Mouse (Mus musculus) spleen, postnatal 10 days (tissue): ENCODE data around the gene Saxo2.
A peak's percentile ranks its signal among the peaks of the same experiment; 100 is the strongest.

ENCODE experiments used
- DNase-seq, 2 experiments: peaks; one replicate each; pipeline ENCODE4 v3.0.0; 2021 to 2022; ENCODE audit warnings: low spot score in 2 of 2

Gene Saxo2

GRCm38 (mm10) chr7:82648353-82649080 is at the start of gene Saxo2, which contains the start of gene Efl1:
Gene Saxo2 (minus strand): TSS chr7:82648528.
Gene Efl1 (plus strand): TSS chr7:82648614.
- DNase-seq = peak; percentile 87 to 98

DNA sequence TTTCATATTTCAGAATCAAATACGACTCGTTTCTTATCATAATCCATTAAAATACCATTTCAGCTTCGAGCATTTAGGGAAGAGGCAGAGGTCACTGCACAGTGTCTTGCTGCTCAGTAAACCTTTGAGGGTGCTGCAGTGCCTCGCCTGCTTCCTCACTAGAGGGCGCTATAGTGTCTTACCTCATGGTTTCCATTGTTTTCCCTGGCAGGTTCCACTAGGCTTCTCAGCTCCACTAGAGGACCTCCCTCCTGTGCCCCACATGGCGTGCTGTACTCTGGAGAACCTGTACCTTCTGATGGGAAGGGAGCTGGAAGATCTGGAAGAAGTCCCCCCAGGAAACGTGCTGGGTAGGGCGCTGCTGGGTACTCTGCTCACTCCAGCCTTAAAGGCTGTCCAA is 49.3 kb upstream of the Saxo2 start:
- DNase-seq = no peak

DNA sequence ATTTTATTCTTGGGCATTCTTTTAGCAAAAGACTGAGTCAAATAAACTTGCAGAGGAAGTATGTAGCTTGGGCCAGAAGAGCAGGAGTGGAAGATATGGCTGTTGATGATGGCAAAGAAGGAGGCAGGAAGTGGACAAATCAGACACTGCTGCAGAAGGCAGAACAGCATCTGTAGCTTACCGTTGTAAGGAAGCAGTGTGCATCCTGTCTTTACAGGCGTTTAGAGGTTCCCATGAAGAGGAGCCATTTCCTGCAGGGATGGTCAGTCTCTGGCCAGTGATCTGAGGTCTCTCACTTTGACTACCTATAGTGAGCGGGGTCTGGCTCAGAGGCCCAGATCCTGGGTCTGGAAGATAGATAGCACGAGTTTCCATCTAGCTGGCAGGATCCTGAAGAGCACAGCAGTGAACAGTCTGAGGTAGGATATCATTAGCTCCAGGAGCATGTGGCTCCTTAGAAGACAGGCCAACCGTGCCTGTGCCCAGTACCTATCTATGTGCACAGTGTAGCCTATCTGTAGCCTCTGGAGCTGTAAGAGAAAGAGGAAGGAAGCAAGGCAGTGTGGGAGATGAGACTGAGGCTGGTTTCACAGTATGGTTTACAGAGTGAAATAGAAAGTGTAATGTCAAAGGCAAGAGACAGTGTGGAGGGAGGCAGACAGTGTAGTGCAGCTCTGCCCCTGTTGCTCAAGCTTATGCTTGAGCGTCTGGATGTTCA is 42.9 kb upstream of the Saxo2 start:
- DNase-seq = no peak

DNA sequence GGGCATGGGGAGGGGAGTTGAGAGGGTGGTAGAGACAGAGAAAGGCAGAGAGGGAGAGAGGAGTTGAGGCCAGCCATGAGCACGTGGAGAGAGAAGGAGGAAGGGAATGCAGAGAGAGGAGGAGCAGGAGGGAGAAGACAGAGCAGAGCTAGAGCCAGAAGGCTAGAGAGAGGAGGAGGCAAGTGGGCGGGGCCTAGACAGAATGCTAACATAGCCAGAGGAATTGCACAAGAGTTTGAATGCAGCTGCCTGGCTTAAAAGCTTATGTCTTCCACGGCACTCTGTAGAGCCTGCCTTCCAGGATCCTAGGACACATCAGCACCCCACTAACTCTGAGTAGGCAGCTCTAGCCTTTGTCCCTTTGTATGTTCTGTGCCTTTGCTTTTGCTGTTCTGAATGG is 40.4 kb upstream of the Saxo2 start:
- peak in 1 of 2 experiments; percentile 19 for DNase-seq

GRCm38 (mm10) chr7:82679901-82680300 is 31.6 kb upstream of the Saxo2 start:
- DNase-seq = no peak

GRCm38 (mm10) chr7:82676834-82677233 is 28.5 kb upstream of the Saxo2 start:
- no peak for DNase-seq

- DNase-seq = no peak
These were observed 27.7 kb upstream of the Saxo2 start for GRCm38 (mm10) chr7:82676001-82676400.

- no peak for DNase-seq
These were observed 16.3 kb upstream of the Saxo2 start for GRCm38 (mm10) chr7:82664604-82665003.

- peak in 1 of 2 experiments; percentile 15 for DNase-seq
These were observed 735 bp upstream of the Saxo2 start for GRCm38 (mm10) chr7:82649081-82649445.

DNA sequence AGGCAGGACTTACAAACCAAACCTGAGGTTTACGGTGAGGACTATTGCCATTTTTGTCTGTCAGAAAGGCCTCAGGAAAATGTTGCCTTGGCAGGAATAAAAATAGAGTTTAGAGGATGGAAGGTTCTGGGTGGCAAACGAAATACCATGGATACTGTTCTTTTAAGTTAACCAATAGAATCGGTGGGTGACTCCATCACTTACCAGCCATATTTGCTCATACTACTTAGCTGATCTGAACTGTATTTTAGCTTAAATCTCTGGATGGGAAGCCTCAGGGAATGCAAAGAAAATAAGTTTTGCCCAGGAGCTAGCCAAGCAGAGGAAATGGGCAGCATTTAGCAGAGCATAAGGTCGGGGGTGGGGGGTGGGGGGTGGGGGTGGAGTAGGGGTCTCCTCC is 419 bp downstream of the Saxo2 start:
- DNase-seq = no peak

DNA sequence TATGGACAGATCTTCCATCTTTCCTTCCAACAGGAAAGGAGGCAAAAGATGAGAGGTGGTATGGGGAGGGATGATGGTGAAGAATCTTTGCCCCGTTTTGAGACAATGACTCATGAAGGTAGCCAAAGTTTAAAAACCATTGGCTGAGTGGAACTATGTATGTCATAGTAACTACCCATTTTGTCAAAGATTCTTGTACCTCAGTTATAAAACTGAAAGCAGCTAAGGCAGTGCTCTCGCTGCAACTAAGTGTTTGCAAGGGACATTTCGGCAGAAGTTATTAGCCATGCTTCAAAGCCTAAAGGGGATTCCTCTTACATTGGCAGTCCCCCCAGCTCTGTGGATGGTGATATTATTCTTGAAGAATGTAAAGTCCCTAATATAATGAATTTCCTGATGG is 1.1 kb downstream of the Saxo2 start:
- DNase-seq = no peak

DNA sequence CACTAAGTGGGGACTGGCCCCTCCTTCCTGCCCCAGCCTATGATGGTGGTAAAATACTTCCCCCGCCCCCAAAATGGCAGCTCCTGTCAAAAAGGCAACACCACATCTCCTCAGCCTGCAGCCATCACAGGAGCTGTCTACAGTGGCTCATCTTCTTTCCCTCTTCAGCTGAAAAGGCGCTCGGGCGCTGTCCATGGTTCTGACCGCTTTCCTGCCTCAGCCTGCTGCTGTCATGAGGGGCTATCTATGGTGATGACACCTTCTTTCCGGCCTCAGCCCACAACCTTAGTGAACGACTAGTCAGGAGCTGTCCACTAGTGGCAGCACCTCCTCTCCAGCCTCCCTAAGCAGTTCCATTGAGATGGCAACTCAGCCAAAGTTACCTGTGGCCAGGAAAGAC is 23.0 kb downstream of the Saxo2 start:
- peak; percentile 12 to 68 for DNase-seq

DNA sequence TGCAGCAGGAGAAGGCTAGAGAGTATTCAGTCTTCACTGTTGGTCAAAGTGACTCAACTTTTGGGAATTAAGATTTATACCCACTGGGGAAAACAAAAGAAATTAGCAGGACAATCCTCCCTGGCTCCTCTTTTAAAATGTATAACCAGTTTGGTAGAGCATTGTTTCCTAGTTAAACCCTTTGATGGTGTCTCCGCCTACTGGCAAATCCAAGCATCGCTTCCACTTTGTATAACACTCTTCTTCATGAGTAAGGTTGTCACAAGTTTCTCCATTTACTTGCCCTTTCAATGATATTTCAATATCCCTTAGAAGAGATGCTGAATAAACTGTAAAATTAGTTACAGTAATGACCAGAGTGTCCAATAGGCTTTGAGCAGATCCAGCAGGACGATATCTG is 38.7 kb downstream of the Saxo2 start:
- DNase-seq = no peak

- no peak for DNase-seq
These were observed 42.9 kb downstream of the Saxo2 start for GRCm38 (mm10) chr7:82605425-82605824.

DNA sequence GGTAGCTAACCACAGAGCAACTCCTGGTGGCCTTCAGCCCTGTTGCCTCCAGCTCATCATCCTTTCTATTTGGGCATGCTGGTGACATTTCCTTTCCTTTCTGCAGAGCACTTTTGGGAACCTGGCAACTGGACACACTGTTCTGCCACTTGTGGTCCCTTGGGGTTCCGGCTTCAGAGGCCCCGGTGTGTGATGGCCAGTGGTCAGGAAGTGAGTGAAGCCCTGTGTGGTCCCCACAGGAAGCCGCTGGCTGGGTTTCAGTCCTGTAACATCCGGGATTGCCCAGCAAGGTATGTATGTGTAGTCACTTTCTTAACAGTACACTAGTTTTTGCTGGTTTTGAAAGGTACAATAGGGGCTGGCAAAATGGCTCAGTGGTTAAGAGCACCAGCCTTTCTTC is 46.3 kb downstream of the Saxo2 start:
- no peak for DNase-seq

DNA sequence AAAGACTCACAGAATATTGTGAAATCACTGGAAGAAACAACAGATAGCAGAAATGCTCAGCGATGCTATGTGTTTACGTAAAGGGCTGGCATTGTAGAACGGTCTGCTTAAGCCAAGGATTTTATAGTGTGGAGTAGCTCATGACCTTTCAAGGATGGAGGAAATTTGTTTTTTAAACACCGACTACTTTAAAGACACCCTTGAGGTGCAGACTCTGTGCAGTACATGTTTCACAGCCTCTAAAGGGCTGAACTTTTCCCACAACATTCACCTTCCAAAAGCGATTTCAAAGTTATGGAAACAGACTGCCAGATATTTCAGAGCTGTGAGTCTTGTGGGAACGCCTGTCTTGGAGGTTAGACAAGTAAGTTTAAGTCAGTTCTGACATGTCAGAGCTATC is 57.4 kb downstream of the Saxo2 start:
- DNase-seq = no peak
